Mouse (Mus musculus) myocyte (in vitro differentiated cells): ENCODE data around the gene 5730596B20Rik.

Source experiments
- CEBPB ChIP-seq: IDR thresholded peaks from 2 replicates; pipeline ENCODE4 v1.6.1; 2011; ENCODE audit warnings: mild to moderate bottlenecking, moderate library complexity; ENCODE audit not compliant: poor library complexity, insufficient read depth, severe bottlenecking
- E2F4 ChIP-seq: IDR thresholded peaks from one replicate; pipeline ENCODE4 v1.6.1; 2011; ENCODE audit warnings: mild to moderate bottlenecking, control low read depth, moderate library complexity; ENCODE audit not compliant: insufficient read depth
- MAX ChIP-seq: IDR thresholded peaks from one replicate; pipeline ENCODE4 v1.6.1; 2011; ENCODE audit warnings: low read depth, mild to moderate bottlenecking, control low read depth
- POLR2A ChIP-seq: IDR thresholded peaks from one replicate; pipeline ENCODE4 v1.6.1; 2011; ENCODE audit warnings: low read depth, mild to moderate bottlenecking, control low read depth, moderate library complexity; ENCODE audit not compliant: insufficient read length
- POLR2AphosphoS2 ChIP-seq: IDR thresholded peaks from one replicate; pipeline ENCODE4 v1.6.1; 2011; ENCODE audit warnings: low read depth, control low read depth; ENCODE audit not compliant: insufficient read length
- REST ChIP-seq: IDR thresholded peaks from one replicate; pipeline ENCODE4 v1.6.1; 2011; ENCODE audit warnings: mild to moderate bottlenecking, control low read depth, moderate library complexity; ENCODE audit not compliant: insufficient read depth, insufficient read length
- SRF ChIP-seq: IDR thresholded peaks from one replicate; pipeline ENCODE4 v1.6.1; 2011; ENCODE audit warnings: low read depth; ENCODE audit not compliant: control insufficient read depth, insufficient read length
- TCF12 ChIP-seq: IDR thresholded peaks from one replicate; pipeline ENCODE4 v1.6.1; 2011; ENCODE audit warnings: mild to moderate bottlenecking, control low read depth; ENCODE audit not compliant: poor library complexity, insufficient read depth, severe bottlenecking
- TCF3 ChIP-seq: IDR thresholded peaks from one replicate; pipeline ENCODE4 v1.6.1; 2011; ENCODE audit warnings: low read depth, control low read depth; ENCODE audit not compliant: insufficient read length
- USF1 ChIP-seq: IDR thresholded peaks from one replicate; pipeline ENCODE4 v1.6.1; 2011; ENCODE audit warnings: low read depth, mild to moderate bottlenecking, control low read depth, moderate library complexity

- TF ChIP-seq POLR2A = no peak
- no peak for TF ChIP-seq MAX
- TF ChIP-seq REST = no peak
- no peak for TF ChIP-seq USF1
- no peak for TF ChIP-seq E2F4
- TF ChIP-seq POLR2AphosphoS2 = no peak
- TF ChIP-seq TCF3 = no peak
- no peak for TF ChIP-seq TCF12
- no peak for TF ChIP-seq CEBPB
- TF ChIP-seq SRF = no peak
These were observed 8.5 kb downstream of the 5730596B20Rik start for GRCm38 (mm10) chr6:52185834-52186233.
